Mouse (Mus musculus) frontal cortex, postnatal 10 days (tissue): ENCODE results near the gene Prpf4.
A peak's percentile ranks its signal among the peaks of the same experiment; 100 is the strongest.

ENCODE experiments used
- DNase-seq, 2 experiments: peaks; one replicate each; pipeline ENCODE4 v3.0.0; 2022; ENCODE audit warnings: low spot score in 2 of 2, mixed read lengths in 1 of 2

The Prpf4 gene

DNA sequence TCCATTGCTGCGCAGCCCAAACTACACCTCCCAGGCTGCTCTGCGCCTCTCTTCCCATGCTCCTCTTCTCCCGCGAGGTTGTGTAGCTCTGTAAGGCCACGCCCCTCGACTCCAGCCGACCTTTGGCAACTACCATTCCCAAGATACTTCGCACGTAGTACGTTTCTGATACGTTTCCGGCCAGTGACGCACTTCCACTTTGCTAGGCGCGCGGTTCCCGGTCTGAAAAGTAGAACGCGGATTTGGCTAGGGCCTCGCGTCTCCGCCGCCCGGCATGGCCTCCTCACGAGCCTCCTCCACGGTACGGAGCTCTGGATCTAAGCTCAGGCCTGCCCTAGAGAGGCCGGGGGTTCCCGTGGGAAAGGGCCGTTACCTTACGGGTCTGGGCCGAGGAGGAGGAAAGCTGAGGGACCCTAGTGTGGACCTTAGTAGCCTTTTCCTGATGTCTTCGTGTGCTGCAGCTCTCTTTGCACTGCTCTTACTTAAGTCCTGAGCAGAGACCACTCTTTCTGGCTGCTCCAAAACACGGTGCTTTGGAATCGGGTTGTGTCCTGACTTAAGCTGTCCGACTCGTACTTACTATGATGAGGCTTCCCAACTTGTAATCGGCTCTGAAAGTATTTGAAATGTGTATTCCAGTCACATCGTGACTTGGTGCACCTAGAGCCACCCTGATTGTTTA, at the start of gene Prpf4, which contains the start of gene Cdc26:
TSS of gene Prpf4 (plus strand) at position 197 of the 682 bp plus-strand sequence.
TSS of gene Cdc26 (minus strand) at position 42 of the 682 bp plus-strand sequence.
- DNase-seq = peak; percentile 97 to 98

DNA sequence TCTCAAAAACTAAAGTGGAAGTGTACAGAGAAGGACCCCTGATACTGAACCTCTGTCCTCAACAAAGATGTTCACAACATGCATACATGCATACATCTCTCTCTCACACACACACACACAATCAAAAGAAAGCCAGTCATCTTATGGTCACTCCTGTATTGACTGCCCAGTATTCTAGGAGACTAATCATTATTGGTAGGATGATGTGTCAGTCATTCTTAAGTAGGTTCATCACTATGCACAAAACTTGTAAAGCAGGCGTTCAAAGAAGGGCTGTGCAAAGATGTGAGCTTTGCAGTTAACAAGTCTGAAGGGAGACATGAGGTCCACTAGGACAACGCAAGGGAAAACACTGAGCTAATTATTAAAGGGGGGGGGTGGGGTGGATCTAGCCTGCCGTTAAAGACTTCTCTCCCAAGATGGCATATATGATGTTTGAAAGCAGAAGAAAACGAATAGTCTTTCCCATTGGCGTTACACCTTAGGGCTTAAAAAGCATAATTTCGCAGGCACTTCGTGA, 49.3 kb upstream of the Prpf4 start:
- DNase-seq = no peak

DNA sequence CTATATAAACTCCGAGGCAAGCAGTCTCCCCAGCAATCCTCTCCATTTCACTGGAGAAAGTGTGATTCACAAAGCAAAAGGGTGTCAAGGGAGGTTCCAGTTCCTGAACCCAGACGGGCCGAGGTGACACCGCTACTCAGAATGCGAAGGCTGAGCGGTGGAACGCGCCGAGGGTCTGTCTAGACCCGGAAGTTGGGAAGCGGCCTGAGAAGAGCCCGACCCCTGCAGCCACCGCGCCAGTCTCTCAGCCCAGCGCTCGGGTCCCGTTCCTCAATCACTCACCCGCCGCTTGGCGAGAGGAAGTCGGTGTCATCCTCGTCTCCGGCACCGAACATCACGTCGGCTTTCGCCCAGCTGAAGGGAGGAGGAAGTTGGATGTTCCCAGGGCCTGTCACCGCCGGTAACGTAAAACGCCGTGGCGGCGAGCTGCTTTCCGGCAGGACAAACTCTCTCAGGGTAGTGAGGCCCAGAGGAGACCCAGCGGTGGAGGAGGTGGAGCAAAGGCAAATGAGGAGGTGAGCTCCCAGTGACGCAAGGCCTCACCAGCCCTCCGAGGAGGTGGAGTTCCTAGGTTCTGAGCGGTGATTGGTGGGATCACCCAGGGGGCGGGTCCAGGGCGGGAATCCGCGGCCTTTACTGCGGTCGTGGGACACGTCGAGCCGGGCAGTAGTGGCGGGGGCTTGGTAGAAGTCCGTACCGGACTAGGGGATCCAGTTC, 48.4 kb upstream of the Prpf4 start, which contains the start of the genes Fkbp15 and Slc31a1:
TSS of gene Fkbp15 (minus strand) at position 461 of the 717 bp plus-strand sequence.
TSS of gene Slc31a1 (plus strand) at position 640 of the 717 bp plus-strand sequence.
- DNase-seq = peak; percentile 96

DNA sequence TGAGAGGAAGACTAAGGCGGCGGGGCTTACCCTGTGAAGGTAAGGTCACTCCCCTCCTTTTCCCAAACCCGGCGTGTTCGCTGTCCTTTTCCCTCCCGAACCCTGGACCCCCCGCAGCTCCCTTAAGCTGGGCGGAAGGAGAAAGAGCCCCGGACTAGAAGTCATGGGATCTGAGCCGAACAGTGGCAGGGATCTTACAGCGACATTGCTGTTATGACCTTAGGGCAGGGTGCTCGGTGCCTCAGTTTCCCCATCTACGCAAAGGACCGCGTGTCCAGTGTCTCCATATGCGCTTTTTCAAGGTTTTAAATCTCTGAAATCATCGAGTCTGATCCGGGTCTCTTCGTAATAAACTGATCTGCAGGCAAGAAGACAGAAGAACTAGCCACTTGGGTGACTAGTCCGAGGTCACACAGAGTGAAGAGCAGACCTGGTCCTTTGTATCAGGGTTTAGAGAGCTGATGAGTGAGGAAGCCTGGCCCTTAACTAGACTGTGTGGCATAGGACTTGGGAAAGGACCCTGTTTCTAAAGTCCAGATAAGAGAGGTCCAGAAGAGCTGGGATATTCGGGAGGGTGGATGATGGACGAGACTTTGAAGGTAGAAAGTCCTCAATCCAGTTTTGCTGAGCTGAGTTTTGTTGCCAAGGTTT, 47.7 kb upstream of the Prpf4 start:
- no peak for DNase-seq

DNA sequence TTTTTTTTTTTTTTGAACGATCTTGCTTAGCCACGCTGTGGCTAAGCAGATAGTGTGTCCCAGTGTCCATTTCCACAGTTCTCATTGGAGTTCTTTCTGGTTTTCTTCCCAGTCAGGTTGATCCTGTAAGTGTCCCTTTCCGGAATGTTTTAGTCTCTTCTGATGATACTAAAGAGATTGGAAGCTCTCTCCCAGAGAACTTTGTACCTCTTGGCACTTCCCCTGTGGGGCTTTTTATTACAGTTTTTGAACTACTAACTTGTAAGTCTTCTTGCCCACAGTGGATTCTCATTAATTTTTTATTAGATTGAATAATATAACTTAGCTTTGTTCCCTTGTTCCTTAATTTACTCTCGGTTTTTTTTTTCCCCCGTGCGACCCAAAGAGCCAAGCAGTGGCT, 47.0 kb upstream of the Prpf4 start:
- no peak for DNase-seq

DNA sequence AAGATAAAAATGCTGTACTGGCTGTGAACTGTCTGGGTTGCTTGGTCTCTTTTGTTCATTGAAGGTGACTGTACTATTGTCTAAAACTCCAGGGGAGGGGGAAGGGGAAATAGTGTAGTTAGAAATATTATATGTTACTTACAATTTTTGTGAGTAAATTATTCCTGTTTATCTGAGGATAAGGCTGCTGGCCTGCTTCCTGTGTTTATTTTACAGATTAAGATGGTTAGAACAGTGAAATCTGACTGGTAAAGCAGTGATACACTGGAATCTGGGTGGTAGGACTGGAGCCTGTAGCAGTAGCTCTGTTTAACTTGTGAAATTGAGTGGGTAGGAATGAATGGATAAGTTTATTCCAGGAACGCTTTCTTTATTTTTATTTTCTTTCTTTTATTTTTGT, 46.6 kb upstream of the Prpf4 start:
- no peak for DNase-seq

DNA sequence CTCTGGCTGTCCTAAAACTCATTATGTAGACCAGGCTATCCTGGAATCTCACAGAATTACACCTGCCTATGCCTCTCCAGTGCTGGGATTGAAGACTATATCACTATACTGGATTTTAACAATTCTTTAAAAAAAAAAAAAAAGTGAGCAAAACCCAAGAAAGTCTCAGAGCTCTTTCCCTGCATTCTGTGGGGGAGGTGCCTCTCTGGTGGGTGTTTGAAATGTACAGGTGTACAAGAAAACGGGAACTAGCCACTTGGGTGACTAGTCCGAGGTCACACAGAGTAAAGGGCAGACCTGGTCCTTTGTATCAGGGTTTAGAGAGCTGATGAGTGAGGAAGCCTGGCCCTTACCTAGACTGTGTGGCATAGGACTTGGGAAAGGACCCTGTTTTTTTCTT, 46.2 kb upstream of the Prpf4 start:
- DNase-seq = no peak

DNA sequence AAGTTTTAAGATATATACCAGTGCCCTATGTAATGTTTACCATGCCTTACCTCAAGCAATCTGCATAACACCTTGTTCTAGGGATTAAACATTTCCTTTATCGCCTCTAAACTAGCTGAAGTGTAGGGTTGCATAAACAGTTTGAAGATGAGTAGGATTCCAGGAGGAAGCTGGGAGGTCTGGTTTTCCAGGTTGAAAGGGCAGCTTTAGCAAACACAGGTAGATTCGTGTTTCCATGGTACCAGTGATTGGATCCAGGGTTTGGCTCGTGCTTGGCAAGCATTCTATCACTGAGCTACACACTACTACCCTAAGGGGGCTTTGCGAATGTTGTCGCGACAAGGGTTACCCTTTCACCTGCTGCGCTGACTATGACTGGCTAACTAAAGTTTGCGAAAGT, 44.3 kb upstream of the Prpf4 start:
- DNase-seq = no peak

DNA sequence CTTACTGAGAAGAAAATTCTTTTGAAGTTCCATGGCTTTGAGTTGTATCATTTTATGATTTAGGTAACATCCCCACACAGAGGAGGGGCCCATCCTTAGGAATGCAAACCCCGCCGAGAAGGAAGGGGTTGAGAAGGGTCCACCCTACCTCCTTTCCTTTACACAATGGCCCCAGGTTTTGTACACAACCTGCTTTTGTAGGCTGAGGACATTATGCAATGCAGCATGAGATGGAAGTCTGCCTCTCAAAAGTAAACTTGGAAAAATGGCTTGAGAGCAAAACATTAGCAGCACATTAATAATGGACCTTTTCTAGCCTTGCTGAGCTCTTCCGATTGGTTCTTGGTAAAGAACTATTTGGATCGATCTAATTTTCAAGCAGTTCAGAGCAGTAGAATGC, 42.3 kb upstream of the Prpf4 start:
- no peak for DNase-seq

DNA sequence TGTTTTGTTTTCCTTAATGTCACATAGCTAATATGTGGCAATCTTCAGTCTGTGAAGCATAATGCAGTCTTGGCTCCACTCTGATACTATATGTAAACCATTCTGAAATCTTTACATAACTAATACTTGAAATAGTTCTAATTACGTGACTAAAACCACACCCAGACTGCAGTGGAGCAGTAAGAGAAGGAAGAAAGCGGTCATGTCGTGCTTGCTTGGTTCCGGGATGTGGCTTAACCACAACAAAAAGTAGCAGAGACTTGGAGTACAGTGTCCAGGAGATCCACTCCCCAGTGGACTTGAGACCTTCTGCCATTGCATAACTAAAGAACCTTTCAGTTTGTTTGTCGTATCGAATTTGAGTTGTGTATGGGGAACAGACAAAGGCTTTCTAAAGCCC, 41.0 kb upstream of the Prpf4 start:
- no peak for DNase-seq

DNA sequence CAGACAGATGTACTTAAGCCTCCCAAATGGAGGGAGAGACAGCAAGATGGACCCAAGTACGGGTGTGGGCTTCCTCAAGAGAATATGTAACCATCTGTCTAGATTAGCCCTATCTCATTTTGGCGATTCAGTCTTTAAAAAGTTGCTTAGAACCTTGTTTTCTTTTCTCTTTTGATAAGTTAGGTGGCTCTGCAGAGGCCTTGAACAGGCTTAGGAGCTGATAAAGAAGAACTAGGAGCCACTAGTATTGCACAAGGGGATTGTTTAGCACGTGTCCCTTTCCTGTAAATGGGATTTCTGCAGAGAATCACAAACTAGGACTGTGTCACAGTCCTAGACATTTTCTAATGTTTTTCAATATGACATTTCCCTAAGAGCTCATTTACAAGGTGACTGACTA, 39.5 kb upstream of the Prpf4 start:
- DNase-seq = no peak

DNA sequence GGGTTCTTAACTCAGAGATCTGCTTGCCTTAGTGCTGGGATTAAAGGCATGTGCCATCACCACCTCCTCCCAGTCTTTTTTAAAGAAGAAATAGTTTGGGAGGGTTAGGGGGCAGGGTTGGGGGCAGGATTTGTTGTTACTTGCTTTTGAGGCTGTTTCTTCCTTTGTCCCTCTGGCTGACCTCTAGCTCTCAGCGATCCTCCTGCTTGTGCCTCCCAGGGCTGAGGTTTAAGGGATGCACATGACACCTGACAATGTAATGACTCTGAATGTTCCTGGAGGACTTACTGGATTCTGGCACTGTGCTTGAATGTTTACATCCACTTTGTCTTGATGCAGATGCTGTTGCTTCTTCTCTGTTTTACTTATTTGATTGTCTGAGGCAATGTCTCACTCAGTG, 36.2 kb upstream of the Prpf4 start:
- no peak for DNase-seq

DNA sequence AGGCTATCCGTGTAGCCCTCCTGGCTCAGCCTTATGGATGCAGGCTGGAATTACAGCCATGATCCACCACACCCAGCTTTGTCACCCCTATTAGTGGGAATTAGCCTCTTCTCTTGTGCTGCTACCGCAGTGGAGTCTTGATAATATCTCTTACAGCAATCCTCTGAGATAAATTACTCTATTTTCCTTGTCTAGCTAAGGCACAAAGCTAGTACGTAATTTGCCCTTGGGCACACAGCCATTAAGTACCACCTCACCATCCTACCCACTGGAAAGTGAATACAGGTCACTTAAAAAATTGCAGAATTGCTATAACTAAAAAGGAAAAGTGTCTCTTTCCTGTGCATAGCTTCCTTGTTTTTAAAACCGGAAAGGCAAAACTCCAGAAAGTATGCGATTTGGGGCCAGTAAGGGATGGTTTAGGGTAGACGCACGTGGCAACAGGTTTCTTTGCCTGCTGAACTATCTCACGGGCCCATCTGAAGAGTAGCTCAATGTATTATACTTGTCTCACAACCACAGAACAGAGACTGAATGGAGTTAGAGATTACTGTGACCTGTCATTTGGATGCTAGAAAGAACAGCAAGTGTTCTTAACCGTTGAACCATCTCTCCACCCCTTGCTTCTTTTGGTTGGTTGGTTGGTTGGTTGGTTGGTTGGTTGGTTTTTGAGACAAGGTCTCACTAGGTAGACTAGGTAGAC, 35.6 kb upstream of the Prpf4 start:
- DNase-seq = no peak

DNA sequence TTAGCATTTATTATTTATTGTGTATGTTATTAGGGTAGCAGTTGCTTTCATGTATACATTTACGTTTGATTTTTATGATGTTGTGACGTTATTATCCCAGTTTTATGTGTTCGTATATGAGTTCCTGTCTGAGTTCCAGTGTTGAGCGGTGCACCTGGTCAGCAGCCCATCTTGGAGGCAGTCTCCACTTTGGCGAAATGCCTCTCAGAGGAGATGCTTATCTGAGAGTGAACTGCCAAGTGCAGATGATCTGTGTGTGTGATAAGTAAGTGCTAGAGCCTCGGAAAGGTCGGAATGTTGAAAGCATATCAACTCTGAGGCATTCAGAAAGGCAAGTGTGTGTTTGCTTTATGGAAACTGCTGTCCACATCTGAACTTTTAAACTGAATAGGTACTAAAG, 34.9 kb upstream of the Prpf4 start:
- DNase-seq = no peak

DNA sequence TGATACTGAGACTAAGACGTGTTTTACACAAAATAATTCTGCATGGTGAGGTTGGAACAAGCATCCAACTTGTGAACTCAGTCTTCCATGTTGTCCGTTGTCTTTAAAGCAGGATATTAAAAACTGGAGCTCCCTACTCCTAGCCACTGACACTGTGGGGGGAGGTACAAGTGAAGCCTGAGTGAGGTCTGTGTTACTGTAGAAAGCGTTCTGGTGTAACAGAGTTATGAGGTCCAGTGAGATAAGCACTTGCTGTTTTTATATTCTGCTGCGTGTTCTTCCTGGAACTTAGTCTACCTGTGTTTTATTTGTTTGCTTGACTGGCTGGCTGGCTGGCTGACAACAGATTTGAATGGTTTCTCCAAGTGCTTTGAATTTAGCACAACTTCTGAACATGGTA, 34.3 kb upstream of the Prpf4 start:
- no peak for DNase-seq

DNA sequence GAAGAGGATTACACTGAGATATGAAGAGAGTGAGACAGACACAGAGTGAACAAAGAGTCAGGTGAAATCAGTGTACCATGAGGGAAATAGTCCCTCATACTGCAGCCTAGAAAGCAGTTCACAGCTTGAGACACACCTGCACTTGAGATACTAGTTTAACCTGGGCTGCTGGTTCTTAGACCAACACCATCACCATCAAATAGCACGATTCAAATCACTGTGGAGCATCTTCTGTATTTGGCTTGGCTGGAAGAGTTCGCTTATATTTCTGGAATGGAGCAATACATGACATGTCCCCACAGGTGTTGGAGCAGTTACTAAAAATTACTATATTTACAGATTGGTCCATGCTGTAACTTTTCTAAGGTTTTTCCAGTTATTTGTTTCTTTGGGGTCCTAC, 32.5 kb upstream of the Prpf4 start:
- no peak for DNase-seq

DNA sequence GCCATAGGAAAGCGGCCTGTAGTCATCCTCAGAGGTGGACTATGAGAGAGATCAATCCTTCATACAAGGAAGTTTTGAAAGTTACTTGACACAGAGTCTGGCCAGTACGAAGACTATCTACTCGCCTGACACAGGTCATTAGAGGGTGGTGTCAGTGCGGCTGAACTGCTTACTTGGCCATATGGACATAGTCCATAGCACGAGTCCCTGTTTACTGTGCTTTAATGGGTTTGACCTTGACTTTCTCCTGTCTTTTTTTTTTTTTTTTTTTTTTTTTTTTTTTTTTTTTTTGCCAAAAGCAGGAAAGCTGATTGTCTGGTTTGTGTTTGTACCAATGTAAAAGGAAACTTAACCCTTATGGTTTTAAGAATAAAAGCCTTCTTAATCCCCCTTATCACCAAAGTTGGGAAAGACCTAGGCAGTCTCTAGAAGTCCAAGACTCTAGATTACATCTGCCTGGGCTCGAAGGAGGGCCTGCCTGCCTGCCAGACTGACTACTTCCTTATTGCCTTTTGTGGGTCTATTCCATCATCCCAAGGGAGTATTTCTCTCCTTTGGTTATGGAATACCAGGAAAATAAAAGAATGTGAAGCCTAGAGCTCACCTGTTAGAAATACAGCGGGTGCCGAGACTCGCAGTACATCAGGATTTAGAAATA, 28.7 kb upstream of the Prpf4 start:
- no peak for DNase-seq

DNA sequence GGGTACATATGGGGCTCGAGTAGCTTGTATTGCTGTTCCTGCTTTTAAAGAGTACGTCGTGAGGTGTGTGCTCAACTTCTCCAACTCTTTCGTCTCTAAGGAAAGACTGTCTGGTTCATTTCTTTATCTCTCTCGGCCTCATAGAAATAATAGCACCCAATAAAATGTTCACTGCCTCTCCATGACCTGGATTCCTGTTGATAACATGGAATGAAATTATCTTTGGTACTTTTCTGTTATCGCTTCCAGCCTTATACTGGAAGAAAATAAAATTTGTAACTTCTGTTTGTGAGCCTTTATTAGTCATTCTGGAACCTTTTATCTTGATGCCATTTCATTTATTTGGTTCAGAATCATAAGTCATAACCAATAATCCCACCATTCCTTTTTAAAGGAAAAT, 25.4 kb upstream of the Prpf4 start:
- DNase-seq = no peak

DNA sequence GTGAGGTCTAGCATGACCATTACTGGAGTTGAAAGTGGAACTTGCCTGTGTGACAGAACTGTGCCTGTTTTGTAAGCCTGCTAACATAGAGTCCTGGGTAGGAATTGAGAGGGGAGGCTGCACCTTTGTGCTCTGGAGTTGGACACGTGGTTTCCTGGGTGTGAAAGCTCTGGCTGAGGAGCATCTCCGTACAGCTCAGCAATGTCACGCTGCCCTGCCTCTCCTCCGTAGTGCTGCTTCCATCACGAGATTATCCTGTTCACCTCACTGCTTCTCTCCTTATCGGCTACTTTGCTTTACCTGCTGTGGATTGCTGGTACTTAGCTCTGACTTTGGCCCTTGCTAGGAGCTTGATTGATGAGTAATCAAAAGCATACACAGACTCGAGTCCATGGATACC, 24.8 kb upstream of the Prpf4 start:
- DNase-seq = no peak

DNA sequence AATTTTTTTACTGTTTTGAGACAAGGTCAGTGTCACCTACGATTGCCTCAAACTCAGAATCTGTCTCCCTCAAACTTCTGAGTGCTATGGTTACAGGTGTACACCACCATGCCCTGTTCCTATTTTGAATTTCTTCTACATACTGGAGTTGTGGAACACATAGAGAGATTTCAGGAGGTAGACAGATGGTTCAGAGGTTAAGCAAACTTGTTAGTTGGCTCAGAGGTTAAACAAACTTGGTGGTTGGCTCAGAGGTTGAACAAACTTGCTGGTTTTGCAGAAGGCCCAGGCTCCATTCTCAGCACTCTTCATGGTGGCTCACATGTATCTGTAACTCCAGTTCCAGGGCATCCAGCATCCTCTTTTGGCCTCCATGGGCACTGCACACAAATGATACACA, 24.4 kb upstream of the Prpf4 start:
- no peak for DNase-seq

DNA sequence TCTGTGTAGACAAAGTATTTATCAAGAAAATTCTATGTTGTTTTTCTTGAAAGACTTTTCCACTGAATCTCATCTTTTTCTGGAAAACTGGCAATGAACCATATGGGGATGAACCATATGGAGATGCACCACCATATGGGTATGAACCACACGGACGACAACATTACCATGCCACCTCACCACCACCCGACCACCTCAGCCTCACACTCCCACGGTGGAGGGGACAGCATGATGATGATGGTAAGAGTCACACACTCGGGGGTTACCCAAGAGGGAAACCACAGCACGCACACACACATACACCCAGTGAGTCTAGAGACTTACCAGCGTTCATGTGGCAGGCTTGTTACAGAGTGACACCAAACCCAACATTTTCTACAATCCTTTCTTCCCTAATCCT, 23.2 kb upstream of the Prpf4 start:
- DNase-seq = no peak
